Mouse (Mus musculus): ENCODE measurements at regions not wholly inside any gene's neighbourhood (a gene's known extent, or its start where the extent isn't known, plus 50 kb on each side); places are given as distances from the start of the nearest gene placed in this dataset.

- DNase-seq (ENCODE audit: low spot score in 2 of 2), result no peak
Measured at GRCm38 (mm10) chr16:92976097-92976496, 150.1 kb upstream of the Runx1 start.

GRCm38 (mm10) chr16:92975090-92975489 is 149.1 kb upstream of the Runx1 start:
- DNase-seq (ENCODE audit: low spot score in 2 of 2), result no peak

- no peak for DNase-seq (ENCODE audit: low spot score in 2 of 2)
Measured at GRCm38 (mm10) chr16:92972681-92973080, 146.7 kb upstream of the Runx1 start.

- no peak for DNase-seq (ENCODE audit: low spot score in 2 of 2)
Measured at GRCm38 (mm10) chr16:92971956-92972355, 146.0 kb upstream of the Runx1 start.

- DNase-seq (ENCODE audit: low spot score in 2 of 2), result no peak
Measured at GRCm38 (mm10) chr16:92970587-92970986, 144.6 kb upstream of the Runx1 start.

GRCm38 (mm10) chr16:92969036-92969435 is 143.1 kb upstream of the Runx1 start:
- DNase-seq (ENCODE audit: low spot score in 2 of 2), result no peak

GRCm38 (mm10) chr16:92966069-92966866 is 140.3 kb upstream of the Runx1 start:
- no peak for DNase-seq (ENCODE audit: low spot score in 2 of 2)

GRCm38 (mm10) chr16:92965651-92966050 is 139.7 kb upstream of the Runx1 start:
- no peak for DNase-seq (ENCODE audit: low spot score in 2 of 2)

GRCm38 (mm10) chr16:92963582-92963981 is 137.6 kb upstream of the Runx1 start:
- no peak for DNase-seq (ENCODE audit: low spot score in 2 of 2)

- DNase-seq (ENCODE audit: low spot score in 2 of 2), result no peak
Measured at GRCm38 (mm10) chr16:92961361-92961760, 135.4 kb upstream of the Runx1 start.

- no peak for DNase-seq (ENCODE audit: low spot score in 2 of 2)
Measured at GRCm38 (mm10) chr16:92960740-92961139, 134.8 kb upstream of the Runx1 start.

- no peak for DNase-seq (ENCODE audit: low spot score in 2 of 2)
Measured at GRCm38 (mm10) chr16:92958967-92959366, 133.0 kb upstream of the Runx1 start.

- DNase-seq (ENCODE audit: low spot score in 2 of 2), result no peak
Measured at GRCm38 (mm10) chr16:92958146-92958545, 132.2 kb upstream of the Runx1 start.

GRCm38 (mm10) chr16:92955508-92955907 is 129.6 kb upstream of the Runx1 start:
- DNase-seq (ENCODE audit: low spot score in 2 of 2), result no peak

- no peak for DNase-seq (ENCODE audit: low spot score in 2 of 2)
Measured at GRCm38 (mm10) chr16:92955087-92955486, 129.1 kb upstream of the Runx1 start.

GRCm38 (mm10) chr16:92953936-92954654 is 128.1 kb upstream of the Runx1 start:
- no peak for DNase-seq (ENCODE audit: low spot score in 2 of 2)

GRCm38 (mm10) chr16:92952336-92953097 is 126.6 kb upstream of the Runx1 start:
- peak in 1 of 2 experiments; percentile 11 for DNase-seq (ENCODE audit: low spot score in 2 of 2)

GRCm38 (mm10) chr16:92951516-92951915 is 125.6 kb upstream of the Runx1 start:
- DNase-seq (ENCODE audit: low spot score in 2 of 2), result no peak

GRCm38 (mm10) chr16:92948494-92948893 is 122.5 kb upstream of the Runx1 start:
- DNase-seq (ENCODE audit: low spot score in 2 of 2), result no peak

- DNase-seq (ENCODE audit: low spot score in 2 of 2), result no peak
Measured at GRCm38 (mm10) chr16:92946554-92946953, 120.6 kb upstream of the Runx1 start.

- no peak for DNase-seq (ENCODE audit: low spot score in 2 of 2)
Measured at GRCm38 (mm10) chr16:92943901-92944300, 118.0 kb upstream of the Runx1 start.

- no peak for DNase-seq (ENCODE audit: low spot score in 2 of 2)
Measured at GRCm38 (mm10) chr16:92939618-92940017, 113.7 kb upstream of the Runx1 start.
